Mouse (Mus musculus): Measurements from ENCODE around the gene Maml3.

- TF ChIP-seq MAFK (IDR thresholded peaks at IDR 0.05; ENCODE audit: insufficient read depth, low read depth, low read length), result no peak
- no peak for TF ChIP-seq CHD2 (IDR thresholded peaks at IDR 0.05; ENCODE audit: low read depth, low read length)
- TF ChIP-seq ZC3H11A (IDR thresholded peaks at IDR 0.05; ENCODE audit: borderline replicate concordance, low read depth, low read length), result no peak
Observed at GRCm38 (mm10) chr3:52088458-52089341, 16.2 kb downstream of the Maml3 start.

Data from ES-E14 (cell line).